Mouse (Mus musculus) MEL (cell line): ENCODE data around the gene Tnnc2. TPM values are rescaled to one million over a fixed set of nuclear protein-coding genes. Genes with fewer than 3 reads are reported as not detected.
A peak's percentile ranks its signal among the peaks of the same experiment; 100 is the strongest.

ENCODE experiments used
- DNase-seq: peaks from one replicate; pipeline ENCODE4 v3.0.0; 2011; ENCODE audit warnings: low read depth, low spot score
- H3K27ac ChIP-seq: 2 replicates; pipeline ENCODE4 v1.5.1; 2012; ENCODE audit warnings: low read depth, mild to moderate bottlenecking, control low read depth, low read length, moderate library complexity; ENCODE audit not compliant: control insufficient read depth
- H3K27me3 ChIP-seq, 2 experiments: fragments of 150-350 bp in 1 of 2; sonication (generic) in 1 of 2; 2 replicates each; pipeline ENCODE4 v1.6.1; 2012; ENCODE audit warnings: low read length in 2 of 2, mild to moderate bottlenecking in 2 of 2, improper control_type of control experiment in 1 of 2, moderate library complexity in 1 of 2; ENCODE audit not compliant: insufficient read depth in 2 of 2, control insufficient read depth in 1 of 2
- H3K36me3 ChIP-seq, 2 experiments: 2 replicates each; pipeline ENCODE4 v1.6.1; 2012 to 2014; ENCODE audit warnings: low read length in 2 of 2, improper control_type of control experiment in 1 of 2, inconsistent platforms in 1 of 2, mild to moderate bottlenecking in 1 of 2; ENCODE audit not compliant: insufficient read depth in 2 of 2, control insufficient read depth in 1 of 2
- H3K4me1 ChIP-seq, 2 experiments: fragments of 150-350 bp in 1 of 2; sonication (generic) in 1 of 2; 2 replicates each; pipeline ENCODE4 v1.6.1; 2012; ENCODE audit warnings: low read length in 2 of 2, improper control_type of control experiment in 1 of 2, mild to moderate bottlenecking in 1 of 2; ENCODE audit not compliant: insufficient read depth in 2 of 2, control insufficient read depth in 1 of 2
- H3K4me3 ChIP-seq, 2 experiments: fragments of 150-350 bp in 1 of 2; sonication (generic) in 1 of 2; 2 replicates each; pipeline ENCODE4 v1.5.1; 2012; ENCODE audit warnings: low read depth in 2 of 2, low read length in 2 of 2, mild to moderate bottlenecking in 2 of 2, moderate library complexity in 2 of 2, control low read depth in 1 of 2, improper control_type of control experiment in 1 of 2; ENCODE audit not compliant: control insufficient read depth in 1 of 2, insufficient read depth in 1 of 2
- H3K79me2 ChIP-seq: 2 replicates; pipeline ENCODE4 v1.6.1; 2012; ENCODE audit warnings: mild to moderate bottlenecking, low read length, moderate library complexity; ENCODE audit not compliant: control insufficient read depth, poor library complexity, insufficient read depth
- H3K9ac ChIP-seq: 2 replicates; pipeline ENCODE4 v1.6.1; 2012; ENCODE audit warnings: low read depth, mild to moderate bottlenecking, control low read depth, low read length, moderate library complexity; ENCODE audit not compliant: control insufficient read depth, poor library complexity, severe bottlenecking
- H3K9me3 ChIP-seq: fragments of 150-350 bp; sonication (generic); replicated peaks from 2 replicates; pipeline ENCODE4 v1.6.1; 2012; ENCODE audit warnings: mild to moderate bottlenecking, low read length, improper control_type of control experiment, moderate library complexity; ENCODE audit not compliant: insufficient read depth
- CHD1 ChIP-seq: IDR thresholded peaks from 2 replicates; pipeline ENCODE4 v1.6.1; 2012; ENCODE audit warnings: low read depth, mild to moderate bottlenecking, inconsistent platforms, low read length, improper control_type of control experiment
- CHD2 ChIP-seq: IDR thresholded peaks from 2 replicates; pipeline ENCODE4 v1.6.1; 2011; ENCODE audit warnings: low read length, improper control_type of control experiment
- CTCF ChIP-seq, 3 experiments: IDR thresholded peaks in 2 of 3; conservative IDR thresholded peaks in 1 of 3; 2 replicates each; pipeline ENCODE4 v1.5.1; 2011 to 2012; ENCODE audit warnings: low read length in 3 of 3, low read depth in 2 of 3, mild to moderate bottlenecking in 2 of 3, improper control_type of control experiment in 1 of 3, inconsistent platforms in 1 of 3, mixed read lengths in 1 of 3, moderate library complexity in 1 of 3; ENCODE audit not compliant: control insufficient read depth in 1 of 3, insufficient read depth in 1 of 3, poor library complexity in 1 of 3, severe bottlenecking in 1 of 3
- ELF1 ChIP-seq: IDR thresholded peaks from 2 replicates; pipeline ENCODE4 v1.6.1; 2014; ENCODE audit warnings: low read depth, mild to moderate bottlenecking, inconsistent platforms, low read length, improper control_type of control experiment, moderate library complexity
- EP300 ChIP-seq, 2 experiments: IDR thresholded peaks; 2 replicates each; pipeline ENCODE4 v1.6.1; 2011; ENCODE audit warnings: improper control_type of control experiment in 2 of 2, low read length in 2 of 2, low read depth in 1 of 2, mild to moderate bottlenecking in 1 of 2
- ETS1 ChIP-seq: IDR thresholded peaks from 2 replicates; pipeline ENCODE4 v1.6.1; 2012; ENCODE audit warnings: low read depth, mild to moderate bottlenecking, inconsistent platforms, low read length, improper control_type of control experiment, moderate library complexity
- GATA1 ChIP-seq: IDR thresholded peaks from 2 replicates; pipeline ENCODE4 v1.6.1; 2011; ENCODE audit warnings: low read depth, low read length, improper control_type of control experiment
- HCFC1 ChIP-seq: IDR thresholded peaks from 2 replicates; pipeline ENCODE4 v1.6.1; 2012; ENCODE audit warnings: low read depth, mild to moderate bottlenecking, inconsistent platforms, low read length, improper control_type of control experiment, moderate library complexity
- JUND ChIP-seq: IDR thresholded peaks from 2 replicates; pipeline ENCODE4 v1.6.1; 2011; ENCODE audit warnings: low read depth, mild to moderate bottlenecking, improper control_type of control experiment, low read length
- KAT2A ChIP-seq: conservative IDR thresholded peaks from 2 replicates; pipeline ENCODE4 v1.6.1; 2012; ENCODE audit warnings: low read depth, low read length, improper control_type of control experiment, inconsistent platforms
- MAX ChIP-seq: IDR thresholded peaks from 2 replicates; pipeline ENCODE4 v1.6.1; 2011; ENCODE audit warnings: low read length, improper control_type of control experiment
- MAZ ChIP-seq: IDR thresholded peaks from 2 replicates; pipeline ENCODE4 v1.6.1; 2012; ENCODE audit warnings: low read depth, mild to moderate bottlenecking, inconsistent platforms, low read length, improper control_type of control experiment
- MEF2A ChIP-seq: IDR thresholded peaks from 2 replicates; pipeline ENCODE4 v1.6.1; 2014; ENCODE audit warnings: low read depth, mild to moderate bottlenecking, inconsistent platforms, low read length, improper control_type of control experiment; ENCODE audit not compliant: poor library complexity, insufficient replicate concordance, severe bottlenecking; ENCODE audit errors: extremely low read depth
- MXI1 ChIP-seq: IDR thresholded peaks from 2 replicates; pipeline ENCODE4 v1.6.1; 2011; ENCODE audit warnings: mild to moderate bottlenecking, low read depth, low read length, improper control_type of control experiment
- MYB ChIP-seq: IDR thresholded peaks from 2 replicates; pipeline ENCODE4 v1.6.1; 2011; ENCODE audit warnings: mild to moderate bottlenecking, low read depth, low read length, improper control_type of control experiment
- NRF1 ChIP-seq: IDR thresholded peaks from 2 replicates; pipeline ENCODE4 v1.6.1; 2014; ENCODE audit warnings: low read depth, mild to moderate bottlenecking, inconsistent platforms, low read length, improper control_type of control experiment, moderate library complexity; ENCODE audit not compliant: poor library complexity, insufficient read depth, severe bottlenecking
- POLR2A ChIP-seq, 2 experiments: IDR thresholded peaks; 2 replicates each; pipeline ENCODE4 v1.6.1; 2011 to 2012; ENCODE audit warnings: low read length in 2 of 2, mild to moderate bottlenecking in 2 of 2, control low read depth in 1 of 2, improper control_type of control experiment in 1 of 2, low read depth in 1 of 2, moderate library complexity in 1 of 2; ENCODE audit not compliant: control insufficient read depth in 1 of 2, insufficient read depth in 1 of 2, poor library complexity in 1 of 2
- POLR2AphosphoS2 ChIP-seq: IDR thresholded peaks from 2 replicates; pipeline ENCODE4 v1.6.1; 2011; ENCODE audit warnings: low read length, improper control_type of control experiment
- RAD21 ChIP-seq: IDR thresholded peaks from 2 replicates; pipeline ENCODE4 v1.6.1; 2011; ENCODE audit warnings: mild to moderate bottlenecking, low read depth, low read length, improper control_type of control experiment
- RCOR1 ChIP-seq: IDR thresholded peaks from 2 replicates; pipeline ENCODE4 v1.6.1; 2012; ENCODE audit warnings: low read depth, mild to moderate bottlenecking, inconsistent platforms, low read length, improper control_type of control experiment
- SIN3A ChIP-seq: IDR thresholded peaks from 2 replicates; pipeline ENCODE4 v1.6.1; 2012; ENCODE audit warnings: low read length, improper control_type of control experiment, inconsistent platforms
- TAL1 ChIP-seq: IDR thresholded peaks from 2 replicates; pipeline ENCODE4 v1.6.1; 2012; ENCODE audit warnings: mild to moderate bottlenecking, inconsistent platforms, low read length, moderate library complexity, mixed read lengths
- TBP ChIP-seq: IDR thresholded peaks from 2 replicates; pipeline ENCODE4 v1.8.0; 2011; ENCODE audit warnings: low read depth, low read length, improper control_type of control experiment
- TCF12 ChIP-seq: IDR thresholded peaks from 2 replicates; pipeline ENCODE4 v1.6.1; 2014; ENCODE audit warnings: low read depth, mild to moderate bottlenecking, inconsistent platforms, low read length, improper control_type of control experiment, moderate library complexity
- UBTF ChIP-seq: IDR thresholded peaks from 2 replicates; pipeline ENCODE4 v1.6.1; 2012; ENCODE audit warnings: low read depth, mild to moderate bottlenecking, inconsistent platforms, low read length, improper control_type of control experiment, moderate library complexity, borderline replicate concordance; ENCODE audit not compliant: insufficient read depth
- USF1 ChIP-seq: IDR thresholded peaks from 2 replicates; pipeline ENCODE4 v1.6.1; 2014; ENCODE audit warnings: low read depth, mild to moderate bottlenecking, inconsistent platforms, low read length, improper control_type of control experiment, moderate library complexity
- USF2 ChIP-seq, 2 experiments: IDR thresholded peaks; 2 replicates each; pipeline ENCODE4 v1.6.1; 2011 to 2012; ENCODE audit warnings: improper control_type of control experiment in 2 of 2, low read length in 2 of 2, borderline replicate concordance in 1 of 2, inconsistent platforms in 1 of 2, low read depth in 1 of 2, mild to moderate bottlenecking in 1 of 2; ENCODE audit not compliant: insufficient read depth in 1 of 2
- ZC3H11A ChIP-seq: IDR thresholded peaks from 2 replicates; pipeline ENCODE4 v1.6.1; 2012; ENCODE audit warnings: low read depth, mild to moderate bottlenecking, inconsistent platforms, low read length, improper control_type of control experiment
- ZKSCAN1 ChIP-seq: IDR thresholded peaks from 2 replicates; pipeline ENCODE4 v1.6.1; 2012; ENCODE audit warnings: low read depth, mild to moderate bottlenecking, inconsistent platforms, low read length, improper control_type of control experiment, moderate library complexity
- ZMIZ1 ChIP-seq: IDR thresholded peaks from 2 replicates; pipeline ENCODE4 v1.6.1; 2012; ENCODE audit warnings: low read depth, mild to moderate bottlenecking, inconsistent platforms, low read length, improper control_type of control experiment, moderate library complexity
- ZNF384 ChIP-seq: IDR thresholded peaks from 2 replicates; pipeline ENCODE4 v1.6.1; 2012; ENCODE audit warnings: low read depth, mild to moderate bottlenecking, inconsistent platforms, low read length, improper control_type of control experiment
- polyA plus RNA-seq, 2 experiments: library from polyadenylated mRNA; stranded (reverse) in 1 of 2; unstranded in 1 of 2; fragments of >175 nt in 1 of 2; fragments of >200 nt in 1 of 2; gene quantifications; 2 replicates each; pipeline versions ENCODE4 v1.2.1 to v1.2.4; 2012; ENCODE audit warnings: low replicate concordance in 2 of 2, low read depth in 1 of 2; ENCODE audit not compliant: insufficient read length in 2 of 2, insufficient read depth in 1 of 2, missing spikeins in 1 of 2
- total RNA-seq: library from RNA; depleted of rRNA; stranded (reverse); fragments of 300-350 nt; gene quantifications from 2 replicates; pipeline ENCODE4 v1.2.3, GENCODE M21; 2012

Gene Tnnc2
- total and polyA plus RNA-seq, 3 experiments: not detected

GRCm38 (mm10) chr2:164776130-164776529 is 3.6 kb downstream of the Tnnc2 start:
- no peaks in the 10 kb centered on the region for H3K9me3 ChIP-seq
- H3K4me3 ChIP-seq: no peak overlapping the region
- H3K9ac ChIP-seq: no peak overlapping the region
- H3K27ac ChIP-seq: no peak overlapping the region
- H3K36me3 ChIP-seq: peaks cover 2 to 22% of the 10 kb centered on the region in 2 experiments
- H3K27me3 ChIP-seq: no peaks in the 10 kb centered on the region
- no peak for DNase-seq
- H3K79me2 ChIP-seq: peaks cover 8% of the 10 kb centered on the region
- peaks cover 3 to 23% of the 10 kb centered on the region in 2 experiments; a peak in 3 of 4 replicates for H3K4me1 ChIP-seq
- TF ChIP-seq TCF12: no peak
- TF ChIP-seq MAZ: no peak
- no peak for TF ChIP-seq EP300 (IDR thresholded peaks at IDR 0.05; ENCODE audit: low read depth in 1 of 2, low read length in 2 of 2)
- no peak for TF ChIP-seq RAD21
- TF ChIP-seq MEF2A: no peak
- TF ChIP-seq USF1: no peak
- no peak for TF ChIP-seq POLR2A (IDR thresholded peaks at IDR 0.05; ENCODE audit: control insufficient read depth in 1 of 2, insufficient read depth in 1 of 2, low read depth in 1 of 2, low read length in 2 of 2, poor library complexity in 1 of 2)
- no peak for TF ChIP-seq CTCF (IDR thresholded peaks at IDR 0.05 in 2 of 3, conservative IDR thresholded peaks at IDR 0.05 in 1 of 3; ENCODE audit: control insufficient read depth in 1 of 3, insufficient read depth in 1 of 3, low read depth in 2 of 3, low read length in 3 of 3, poor library complexity in 1 of 3, severe bottlenecking in 1 of 3)
- no peak for TF ChIP-seq MXI1
- TF ChIP-seq TBP: no peak
- no peak for TF ChIP-seq KAT2A
- TF ChIP-seq ZC3H11A: no peak
- TF ChIP-seq ZMIZ1: no peak
- TF ChIP-seq, all 39 proteins: peak for 0

- peak overlapping the region; percentile 34 to 51 for H3K4me3 ChIP-seq
- peak overlapping the region; percentile 97 for H3K27ac ChIP-seq
- peaks cover 3 to 29% of the 10 kb centered on the region in 2 experiments; a peak in 3 of 4 replicates for H3K4me1 ChIP-seq
- H3K27me3 ChIP-seq: no peaks in the 10 kb centered on the region
- peaks cover 2 to 27% of the 10 kb centered on the region in 2 experiments for H3K36me3 ChIP-seq
- H3K9ac ChIP-seq: peak overlapping the region; percentile 59
- peak; percentile 87 for DNase-seq
- H3K9me3 ChIP-seq: no peaks in the 10 kb centered on the region
- H3K79me2 ChIP-seq: peaks cover 24% of the 10 kb centered on the region
- TF ChIP-seq JUND: no peak
- TF ChIP-seq TAL1: no peak
- no peak for TF ChIP-seq MAZ
- no peak for TF ChIP-seq RAD21
- TF ChIP-seq CHD2: no peak
- TF ChIP-seq USF1: no peak
- TF ChIP-seq CTCF (IDR thresholded peaks at IDR 0.05 in 2 of 3, conservative IDR thresholded peaks at IDR 0.05 in 1 of 3; ENCODE audit: control insufficient read depth in 1 of 3, insufficient read depth in 1 of 3, low read depth in 2 of 3, low read length in 3 of 3, poor library complexity in 1 of 3, severe bottlenecking in 1 of 3): no peak
- TF ChIP-seq POLR2AphosphoS2: no peak
- TF ChIP-seq RCOR1: 0 out of 2 replicates have a peak, but pooled peaks have one; percentile 17
- TF ChIP-seq ZMIZ1: no peak
- no peak for TF ChIP-seq MYB
- peak; percentile 70 for TF ChIP-seq ETS1
- TF ChIP-seq NRF1: no peak
- no peak for TF ChIP-seq USF2 (IDR thresholded peaks at IDR 0.05; ENCODE audit: borderline replicate concordance in 1 of 2, insufficient read depth in 1 of 2, low read depth in 1 of 2, low read length in 2 of 2)
- TF ChIP-seq ELF1: no peak
- TF ChIP-seq UBTF: no peak
- peak; percentile 45; the same call in 1 of the 2 replicates for TF ChIP-seq TBP
- TF ChIP-seq KAT2A: no peak
- TF ChIP-seq HCFC1: peak; percentile 50; the same call in 1 of the 2 replicates
- peak; percentile 75; the same call in 1 of the 2 replicates for TF ChIP-seq MAX
- peak; percentile 88 for TF ChIP-seq SIN3A
- TF ChIP-seq CHD1: no peak
- TF ChIP-seq ZNF384: no peak
- TF ChIP-seq ZKSCAN1: no peak
- peak; percentile 67; the same call in 1 of the 2 replicates for TF ChIP-seq GATA1
Observed at GRCm38 (mm10) chr2:164773989-164774364, 5.8 kb downstream of the Tnnc2 start.
